Mouse (Mus musculus) liver, postnatal 0 days (tissue): Measurements from ENCODE around the gene Apoc2.

Source experiments
- CTCF ChIP-seq: sonication (generic); IDR thresholded peaks from 2 replicates; pipeline ENCODE4 v1.5.1; 2016; ENCODE audit warnings: antibody characterized with exemption, low read depth
- EP300 ChIP-seq: IDR thresholded peaks from 2 replicates; pipeline ENCODE4 v1.6.1; 2016; ENCODE audit warnings: antibody characterized with exemption, low read depth, mild to moderate bottlenecking

DNA sequence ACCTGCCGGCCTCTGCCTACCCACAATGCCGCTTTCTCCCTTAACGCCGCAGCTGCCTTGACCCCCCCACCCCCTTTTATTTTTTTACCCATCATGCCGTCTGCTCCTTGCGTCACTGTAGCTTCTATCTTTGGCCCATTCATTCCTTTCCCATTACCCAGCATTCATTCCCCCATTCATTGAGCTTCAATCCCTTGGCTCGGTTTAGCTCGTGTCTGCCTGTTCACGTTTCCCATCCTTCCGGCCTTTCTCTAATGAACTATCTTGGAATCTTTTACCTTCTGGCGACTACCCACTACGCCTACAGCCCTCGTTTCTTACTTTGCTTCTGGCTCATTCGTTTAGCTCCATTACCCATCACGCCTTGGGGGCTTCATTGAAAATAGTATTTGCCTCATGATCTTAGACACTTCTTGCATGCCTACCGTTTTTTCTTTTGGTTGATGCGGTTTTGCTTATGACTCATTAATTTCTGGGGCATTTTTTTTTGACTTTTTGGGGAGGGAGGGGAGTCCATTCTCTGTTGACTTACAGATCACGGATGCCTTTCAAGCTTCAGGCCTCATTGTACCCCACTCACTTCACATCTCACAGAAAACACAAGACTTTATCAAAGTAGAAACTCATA, 38.4 kb upstream of the Apoc2 start:
- TF ChIP-seq CTCF (no peak), EP300 (no peak)
